Mouse (Mus musculus): Measurements from ENCODE around the gene Spg7. TPM values are rescaled to one million over a fixed set of nuclear protein-coding genes. Genes with fewer than 3 reads are reported as not detected.

Gene Spg7
- total and polyA plus RNA-seq, 2 experiments from 2014 or later = 65.1 to 83.1 TPM

DNA sequence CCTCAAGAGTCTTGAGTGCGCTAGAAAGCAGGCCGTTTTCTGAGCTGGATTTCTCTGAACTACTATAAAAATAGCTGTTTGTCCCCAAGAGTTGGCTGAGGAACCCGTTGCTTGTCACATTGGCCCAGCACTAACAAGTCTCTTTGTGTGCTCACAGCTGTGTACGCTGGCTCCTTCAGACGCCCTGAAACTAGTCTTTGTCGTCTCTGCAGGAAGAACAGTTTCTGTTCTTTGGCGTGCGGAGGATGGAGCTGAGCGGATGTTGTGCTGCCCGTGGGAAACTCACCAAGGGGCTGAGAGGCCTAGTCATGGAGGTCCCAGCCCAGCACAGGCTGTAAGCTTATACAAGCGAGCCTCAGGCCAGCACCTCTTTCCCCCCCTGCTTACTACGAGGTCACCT, 20.9 kb downstream of the Spg7 start:
- WGBS = 91% methylated on average over 12 of the region's 12 CpGs
- no peak for TF ChIP-seq EP300 (IDR thresholded peaks at IDR 0.05; ENCODE audit: low read depth)
- TF ChIP-seq CTCF (IDR thresholded peaks at IDR 0.05; ENCODE audit: low read depth) = no peak
- Histone ChIP-seq H3K36me3 (replicated peaks; ENCODE audit: control insufficient read depth, insufficient read depth, low read length) (peaks cover 95% of the 10 kb centered on the region), H3K27ac (ENCODE audit: low read depth) (no peak overlapping the region), H3K27me3 (ENCODE audit: control insufficient read depth, insufficient read depth, low read length) (no peaks in the 10 kb centered on the region), H3K4me3 (ENCODE audit: low read depth, low read length) (no peak overlapping the region), H3K4me1 (ENCODE audit: control insufficient read depth, insufficient read depth) (no peaks in the 10 kb centered on the region), H3K9ac (replicated peaks; ENCODE audit: low read depth, low read length) (no peak overlapping the region), H3K4me2 (ENCODE audit: low read depth, low read length) (no peak overlapping the region), H3K9me3 (replicated peaks; ENCODE audit: control insufficient read depth, low read length) (no peaks in the 10 kb centered on the region)
- DNase-seq (ENCODE audit: low spot score) = no peak
- ATAC-seq (ENCODE audit: insufficient read depth, low read depth) = no peak

GRCm38 (mm10) chr8:123087289-123087688, 24.5 kb downstream of the Spg7 start:
- peak; percentile 47; the same call in 1 of the 2 replicates for ATAC-seq (ENCODE audit: insufficient read depth, low read depth)
- H3K36me3 ChIP-seq (replicated peaks; ENCODE audit: control insufficient read depth, insufficient read depth, low read length) = peaks cover 98% of the 10 kb centered on the region

DNA sequence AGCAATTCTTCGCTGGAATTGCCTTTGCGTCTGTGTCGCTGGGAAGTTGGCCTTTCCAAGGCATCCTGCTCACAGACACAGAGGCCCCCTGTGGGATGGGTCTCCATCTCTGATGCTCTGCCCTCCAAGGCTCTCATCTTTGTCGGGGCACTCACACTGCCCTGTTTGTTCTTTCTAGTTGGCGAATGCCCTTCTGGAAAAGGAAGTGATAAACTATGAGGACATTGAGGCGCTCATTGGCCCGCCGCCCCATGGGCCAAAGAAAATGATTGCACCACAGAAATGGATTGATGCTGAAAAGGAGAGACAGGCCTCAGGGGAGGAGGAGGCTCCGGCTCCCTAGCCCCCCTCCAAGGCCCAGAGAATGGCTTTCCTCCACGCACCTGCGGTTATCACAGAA, 34.5 kb downstream of the Spg7 start:
- no peak overlapping the region for H3K4me3 ChIP-seq (ENCODE audit: low read depth, low read length)
- H3K27me3 ChIP-seq (ENCODE audit: control insufficient read depth, insufficient read depth, low read length) = no peaks in the 10 kb centered on the region
- DNase-seq (ENCODE audit: low spot score) = no peak
- TF ChIP-seq EP300 (IDR thresholded peaks at IDR 0.05; ENCODE audit: low read depth) = no peak
- no peak for TF ChIP-seq CTCF (IDR thresholded peaks at IDR 0.05; ENCODE audit: low read depth)
- no peak overlapping the region for H3K9ac ChIP-seq (replicated peaks; ENCODE audit: low read depth, low read length)
- H3K36me3 ChIP-seq (replicated peaks; ENCODE audit: control insufficient read depth, insufficient read depth, low read length) = peaks cover 45% of the 10 kb centered on the region
- WGBS = 89% methylated on average over 11 of the region's 11 CpGs
- no peak for ATAC-seq (ENCODE audit: insufficient read depth, low read depth)
- H3K27ac ChIP-seq (ENCODE audit: low read depth) = no peak overlapping the region
- no peaks in the 10 kb centered on the region for H3K9me3 ChIP-seq (replicated peaks; ENCODE audit: control insufficient read depth, low read length)
- H3K4me1 ChIP-seq (ENCODE audit: control insufficient read depth, insufficient read depth) = no peaks in the 10 kb centered on the region
- H3K4me2 ChIP-seq (ENCODE audit: low read depth, low read length) = no peak overlapping the region

More at GRCm38 (mm10) chr8:123087289-123087688, 24.5 kb downstream of the Spg7 start:
- Histone ChIP-seq H3K27me3 (ENCODE audit: control insufficient read depth, insufficient read depth, low read length) (no peaks in the 10 kb centered on the region), H3K9me3 (replicated peaks; ENCODE audit: control insufficient read depth, low read length) (no peaks in the 10 kb centered on the region), H3K27ac (ENCODE audit: low read depth) (no peak overlapping the region), H3K4me2 (ENCODE audit: low read depth, low read length) (no peak overlapping the region), H3K4me1 (ENCODE audit: control insufficient read depth, insufficient read depth) (no peaks in the 10 kb centered on the region), H3K4me3 (ENCODE audit: low read depth, low read length) (no peak overlapping the region), H3K9ac (replicated peaks; ENCODE audit: low read depth, low read length) (no peak overlapping the region)
- 76% methylated on average over 9 of the region's 9 CpGs for WGBS
- TF ChIP-seq CTCF (IDR thresholded peaks at IDR 0.05; ENCODE audit: low read depth) (no peak), EP300 (IDR thresholded peaks at IDR 0.05; ENCODE audit: low read depth) (no peak)
- no peak for DNase-seq (ENCODE audit: low spot score)

- TF ChIP-seq EP300 (IDR thresholded peaks at IDR 0.05; ENCODE audit: low read depth) = no peak
- no peak for TF ChIP-seq CTCF (IDR thresholded peaks at IDR 0.05; ENCODE audit: low read depth)
- no peaks in the 10 kb centered on the region for H3K27me3 ChIP-seq (ENCODE audit: control insufficient read depth, insufficient read depth, low read length)
- peaks cover 42% of the 10 kb centered on the region for H3K36me3 ChIP-seq (replicated peaks; ENCODE audit: control insufficient read depth, insufficient read depth, low read length)
- no peak for ATAC-seq (ENCODE audit: insufficient read depth, low read depth)
- H3K4me1 ChIP-seq (ENCODE audit: control insufficient read depth, insufficient read depth) = no peaks in the 10 kb centered on the region
- no peak overlapping the region for H3K9ac ChIP-seq (replicated peaks; ENCODE audit: low read depth, low read length)
- DNase-seq (ENCODE audit: low spot score) = no peak
- no peak overlapping the region for H3K27ac ChIP-seq (ENCODE audit: low read depth)
- WGBS = 79% methylated on average over 12 of the region's 12 CpGs
- no peaks in the 10 kb centered on the region for H3K9me3 ChIP-seq (replicated peaks; ENCODE audit: control insufficient read depth, low read length)
- H3K4me2 ChIP-seq (ENCODE audit: low read depth, low read length) = no peak overlapping the region
- H3K4me3 ChIP-seq (ENCODE audit: low read depth, low read length) = no peak overlapping the region
These were observed 35.2 kb downstream of the Spg7 start for GRCm38 (mm10) chr8:123097786-123098584.

DNA sequence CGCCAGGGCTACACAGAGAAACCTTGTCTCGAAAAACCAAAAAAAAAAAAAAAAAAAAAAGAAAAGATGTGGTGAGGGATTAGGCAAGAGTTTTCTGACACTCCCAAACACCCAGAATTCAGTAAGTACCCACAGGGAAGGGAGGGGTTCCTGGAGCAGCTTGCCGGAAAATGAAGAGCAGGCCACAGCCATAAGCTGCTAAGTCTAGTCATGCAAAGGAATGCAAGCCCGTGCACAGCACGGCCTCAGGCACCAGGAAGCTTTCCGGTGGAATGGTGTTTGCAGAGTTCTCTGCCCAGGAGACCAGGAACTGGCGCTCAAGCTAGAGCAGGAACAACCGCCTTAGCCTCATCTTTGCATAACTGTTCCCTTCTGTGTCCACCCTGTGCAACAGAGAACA, 37.5 kb downstream of the Spg7 start:
- no peak for ATAC-seq (ENCODE audit: insufficient read depth, low read depth)
- 41% methylated on average over 8 of the region's 8 CpGs for WGBS
- no peak for DNase-seq (ENCODE audit: low spot score)

More for the DNA sequence above, 37.5 kb downstream of the Spg7 start:
- no peaks in the 10 kb centered on the region for H3K27me3 ChIP-seq (ENCODE audit: control insufficient read depth, insufficient read depth, low read length)
- no peaks in the 10 kb centered on the region for H3K9me3 ChIP-seq (replicated peaks; ENCODE audit: control insufficient read depth, low read length)
- H3K36me3 ChIP-seq (replicated peaks; ENCODE audit: control insufficient read depth, insufficient read depth, low read length) = peaks cover 42% of the 10 kb centered on the region
- no peak overlapping the region for H3K4me2 ChIP-seq (ENCODE audit: low read depth, low read length)
- peaks cover 10% of the 10 kb centered on the region for H3K4me1 ChIP-seq (ENCODE audit: control insufficient read depth, insufficient read depth)
- no peak overlapping the region for H3K4me3 ChIP-seq (ENCODE audit: low read depth, low read length)
- H3K27ac ChIP-seq (ENCODE audit: low read depth) = no peak overlapping the region
- no peak for TF ChIP-seq CTCF (IDR thresholded peaks at IDR 0.05; ENCODE audit: low read depth)
- no peak for TF ChIP-seq EP300 (IDR thresholded peaks at IDR 0.05; ENCODE audit: low read depth)
- H3K9ac ChIP-seq (replicated peaks; ENCODE audit: low read depth, low read length) = no peak overlapping the region
